Mouse (Mus musculus) heart, adult 9 months (tissue): ENCODE data around the gene Gpc4.

Experiments
- DNase-seq, 2 experiments: peaks; one replicate each; pipeline ENCODE4 v3.0.0; 2022; ENCODE audit warnings: low spot score in 2 of 2

Gene Gpc4

GRCm38 (mm10) chrX:52164738-52165554, at the start of gene Gpc4:
Gpc4 (minus strand) TSS chrX:52165252.
- peak; percentile 66 for DNase-seq

GRCm38 (mm10) chrX:52212846-52213245, 47.8 kb upstream of the Gpc4 start:
- DNase-seq, result no peak

- no peak for DNase-seq
These were observed 34.8 kb upstream of the Gpc4 start for GRCm38 (mm10) chrX:52199836-52200235.

- DNase-seq, result peak in 1 of 2 experiments; percentile 2
These were observed 28.4 kb upstream of the Gpc4 start for GRCm38 (mm10) chrX:52193311-52193968.

GRCm38 (mm10) chrX:52189094-52189493, 24.0 kb upstream of the Gpc4 start:
- DNase-seq, result no peak

- DNase-seq, result no peak
These were observed 18.7 kb upstream of the Gpc4 start for GRCm38 (mm10) chrX:52183551-52184442.

GRCm38 (mm10) chrX:52181401-52181800, 16.3 kb upstream of the Gpc4 start:
- DNase-seq, result no peak

- DNase-seq, result no peak
These were observed 12.0 kb upstream of the Gpc4 start for GRCm38 (mm10) chrX:52177067-52177466.

- DNase-seq, result no peak
These were observed 2.6 kb upstream of the Gpc4 start for GRCm38 (mm10) chrX:52167519-52168244.

GRCm38 (mm10) chrX:52165555-52165938, 495 bp upstream of the Gpc4 start:
- DNase-seq, result no peak

- DNase-seq, result peak in 1 of 2 experiments; percentile 4
These were observed 816 bp downstream of the Gpc4 start for GRCm38 (mm10) chrX:52164134-52164737.

GRCm38 (mm10) chrX:52163418-52164133, 1.5 kb downstream of the Gpc4 start:
- peak; percentile 8 to 10 for DNase-seq

GRCm38 (mm10) chrX:52162756-52163155, 2.3 kb downstream of the Gpc4 start:
- no peak for DNase-seq

GRCm38 (mm10) chrX:52162206-52162605, 2.8 kb downstream of the Gpc4 start:
- no peak for DNase-seq

- no peak for DNase-seq
These were observed 5.4 kb downstream of the Gpc4 start for GRCm38 (mm10) chrX:52159621-52160020.

- DNase-seq, result no peak
These were observed 9.6 kb downstream of the Gpc4 start for GRCm38 (mm10) chrX:52155408-52155953.

GRCm38 (mm10) chrX:52154821-52155220, 10.2 kb downstream of the Gpc4 start:
- DNase-seq, result no peak

GRCm38 (mm10) chrX:52153451-52153850, 11.6 kb downstream of the Gpc4 start:
- DNase-seq, result no peak

GRCm38 (mm10) chrX:52152961-52153360, 12.1 kb downstream of the Gpc4 start:
- DNase-seq, result no peak

- DNase-seq, result no peak
These were observed 13.5 kb downstream of the Gpc4 start for GRCm38 (mm10) chrX:52151555-52151954.
